7 mouse cellular contexts compared by ENCODE assay signal in genomic region chr11:87404876-87405275, GRCm38 (mm10). TPM values are rescaled to one million over a fixed set of nuclear protein-coding genes. Genes with fewer than 3 reads are reported as not detected.
DNase-seq lines count a peak whose midpoint lies in the region; ATAC-seq and TF ChIP-seq lines count a peak whose summit lies in the region.

TSS of gene Rad51c (minus strand) at chr11:87404954.
TSS of gene Tex14 (plus strand) at chr11:87405065.

- peak; percentile 52 for ATAC-seq in forebrain, embryonic 13.5 days
- peak; percentile 56 for ATAC-seq in kidney, embryonic 16.5 days (ENCODE audit: low FRiP score, low TSS enrichment)
- peak; percentile 64 for ATAC-seq in midbrain, embryonic 15.5 days (replicated peaks)
- ATAC-seq in erythroid progenitor cell, adult 5-6 weeks (replicated peaks; ENCODE audit: low FRiP score, poor library complexity, severe bottlenecking), result no peak

- 84% methylated on average over 27 of the region's 27 CpGs for WGBS in bone marrow, adult 2 months
- 85% methylated on average over 27 of the region's 27 CpGs for WGBS in forebrain, embryonic 13.5 days
- WGBS in kidney, embryonic 16.5 days, result 70% methylated on average over 27 of the region's 27 CpGs
- WGBS in midbrain, embryonic 15.5 days, result 77% methylated on average over 27 of the region's 27 CpGs

- peak within 1 kb of the TSS; percentile 83 for H3K9ac ChIP-seq in forebrain, embryonic 13.5 days
- peak within 1 kb of the TSS; percentile 68 for H3K9ac ChIP-seq in kidney, embryonic 16.5 days (replicated peaks; ENCODE audit: low read length)
- H3K9ac ChIP-seq in midbrain, embryonic 15.5 days, result peak within 1 kb of the TSS; percentile 80

- H3K27me3 ChIP-seq in forebrain, embryonic 13.5 days, result no peaks in the 10 kb centered on the region
- H3K27me3 ChIP-seq in kidney, embryonic 16.5 days (ENCODE audit: insufficient read depth, low read length), result no peaks in the 10 kb centered on the region
- no peaks in the 10 kb centered on the region for H3K27me3 ChIP-seq in midbrain, embryonic 15.5 days (replicated peaks)

- TF ChIP-seq POLR2A in bone marrow, adult 2 months (IDR thresholded peaks at IDR 0.05; ENCODE audit: borderline replicate concordance, control insufficient read depth, low read depth, low read length), result no peak

- no peaks in the 10 kb centered on the region for H3K9me3 ChIP-seq in forebrain, embryonic 13.5 days (replicated peaks)
- H3K9me3 ChIP-seq in kidney, embryonic 16.5 days (ENCODE audit: low read length), result no peaks in the 10 kb centered on the region
- no peaks in the 10 kb centered on the region for H3K9me3 ChIP-seq in midbrain, embryonic 15.5 days

- intact Hi-C loops in left cerebral cortex, postnatal 36 days (cut with DNase I), result no loop called here
- intact Hi-C loops in left cerebral cortex, postnatal 14 days (cut with DNase I), result no loop called here

- TF ChIP-seq CTCF in bone marrow, adult 2 months (IDR thresholded peaks at IDR 0.05; ENCODE audit: control insufficient read depth, insufficient read depth, low read length), result no peak

- peak within 1 kb of the TSS; percentile 78 for H3K4me3 ChIP-seq in bone marrow, adult 2 months (replicated peaks; ENCODE audit: control insufficient read depth, low read depth, low read length)
- peak within 1 kb of the TSS; percentile 64 for H3K4me3 ChIP-seq in forebrain, embryonic 13.5 days
- H3K4me3 ChIP-seq in kidney, embryonic 16.5 days (ENCODE audit: low read length), result peak within 1 kb of the TSS; percentile 57
- peak within 1 kb of the TSS; percentile 66 for H3K4me3 ChIP-seq in midbrain, embryonic 15.5 days

- peaks cover 7% of the 10 kb centered on the region; the same call in 1 of the 2 replicates for H3K36me3 ChIP-seq in forebrain, embryonic 13.5 days (ENCODE audit: poor library complexity, severe bottlenecking)
- no peaks in the 10 kb centered on the region for H3K36me3 ChIP-seq in kidney, embryonic 16.5 days (ENCODE audit: insufficient read depth, low read length)
- H3K36me3 ChIP-seq in midbrain, embryonic 15.5 days (replicated peaks), result no peaks in the 10 kb centered on the region

- peak; percentile 10 to 32 for DNase-seq in left cerebral cortex, postnatal 36 days (ENCODE audit: low spot score in 2 of 2)
- DNase-seq in left cerebral cortex, postnatal 14 days (ENCODE audit: low spot score in 2 of 2), result no peak

- peak within 1 kb of the TSS; percentile 68 for H3K27ac ChIP-seq in bone marrow, adult 2 months (ENCODE audit: control insufficient read depth, insufficient read depth, low read depth, low read length, poor library complexity)
- peak within 1 kb of the TSS; percentile 93 for H3K27ac ChIP-seq in forebrain, embryonic 13.5 days
- H3K27ac ChIP-seq in kidney, embryonic 16.5 days (ENCODE audit: low read length), result peak within 1 kb of the TSS; percentile 86
- peak within 1 kb of the TSS; percentile 97 for H3K27ac ChIP-seq in midbrain, embryonic 15.5 days

- no peaks in the 10 kb centered on the region for H3K4me1 ChIP-seq in bone marrow, adult 2 months (ENCODE audit: control insufficient read depth, insufficient read depth, low read length)
- H3K4me1 ChIP-seq in forebrain, embryonic 13.5 days, result peaks cover 4% of the 10 kb centered on the region; the same call in 1 of the 2 replicates
- H3K4me1 ChIP-seq in kidney, embryonic 16.5 days (ENCODE audit: insufficient read depth, low read length), result 0 out of 2 replicates have a peak, but pooled peaks cover 4% of the 10 kb centered on the region
- H3K4me1 ChIP-seq in midbrain, embryonic 15.5 days, result peaks cover 7% of the 10 kb centered on the region

- H3K4me2 ChIP-seq in forebrain, embryonic 13.5 days, result peak within 1 kb of the TSS; percentile 65
- peak within 1 kb of the TSS; percentile 58 for H3K4me2 ChIP-seq in kidney, embryonic 16.5 days (replicated peaks; ENCODE audit: low read depth, low read length)
- H3K4me2 ChIP-seq in midbrain, embryonic 15.5 days, result peak within 1 kb of the TSS; percentile 60

RNA-seq across cellular contexts. Expression of gene Rad51c, which starts in this region (rescaled TPM):
- 1 to 10 TPM; 3.5 to 4.4 TPM for total RNA-seq in left cerebral cortex, postnatal 36 days (2021)
- 1 to 10 TPM; 4.7 to 5.5 TPM for total RNA-seq in left cerebral cortex, postnatal 14 days (2021)
- polyA plus RNA-seq in bone marrow, adult 2 months (2011; ENCODE audit: insufficient read depth, insufficient read length, low replicate concordance, missing spikeins), result 9.6 and 11.6 TPM in 2 replicates
- 10.7 and 11.2 TPM in 2 replicates for polyA plus RNA-seq in forebrain, embryonic 13.5 days (2015; fragmentation: Nextera tagmentation; extraction: Ambion mirVana)
- 7.9 and 8.7 TPM in 2 replicates for polyA plus RNA-seq in kidney, embryonic 16.5 days (2015; fragmentation: Nextera tagmentation; extraction: Ambion mirVana)
- polyA plus RNA-seq in midbrain, embryonic 15.5 days (2015; fragmentation: Nextera tagmentation; extraction: Ambion mirVana), result 4.0 and 4.5 TPM in 2 replicates
- 5.0 and 5.4 TPM in 2 replicates for total RNA-seq in erythroid progenitor cell, adult 5-6 weeks (2015; ENCODE audit: low replicate concordance)
- 13.2 and 14.8 TPM in 2 replicates for total RNA-seq in erythroid progenitor cell, adult 5-6 weeks (2017; ENCODE audit: low replicate concordance)

RNA-seq across cellular contexts. Expression of gene Tex14, which starts in this region (rescaled TPM):
- under 1 TPM; 0.10 to 0.68 TPM for total RNA-seq in left cerebral cortex, postnatal 36 days (2021)
- under 1 TPM; 0.19 to 0.92 TPM for total RNA-seq in left cerebral cortex, postnatal 14 days (2021)
- 1.5 TPM in 1 of 2 replicates, not detected in the other for polyA plus RNA-seq in bone marrow, adult 2 months (2011; ENCODE audit: insufficient read depth, insufficient read length, low replicate concordance, missing spikeins)
- polyA plus RNA-seq in forebrain, embryonic 13.5 days (2015; fragmentation: Nextera tagmentation; extraction: Ambion mirVana), result 0.10 and 0.43 TPM in 2 replicates
- 0.31 and 0.76 TPM in 2 replicates for polyA plus RNA-seq in kidney, embryonic 16.5 days (2015; fragmentation: Nextera tagmentation; extraction: Ambion mirVana)
- polyA plus RNA-seq in midbrain, embryonic 15.5 days (2015; fragmentation: Nextera tagmentation; extraction: Ambion mirVana), result 0.28 and 0.50 TPM in 2 replicates
- 8.8 TPM in 1 of 2 replicates, not detected in the other for total RNA-seq in erythroid progenitor cell, adult 5-6 weeks (2015; ENCODE audit: low replicate concordance)
- total RNA-seq in erythroid progenitor cell, adult 5-6 weeks (2017; ENCODE audit: low replicate concordance), result not detected in 2 replicates

Comparison
In these comparisons a context has a peak if more than half of its experiments do, and no peak if none do; other contexts are left out.
1. DNase-seq: peak in left cerebral cortex, postnatal 36 days (2 of 2); none in left cerebral cortex, postnatal 14 days (0 of 2).
2. Peak in every context shown above with its lines, with median percentiles within 50 percentile points of each other: H3K27ac ChIP-seq, H3K4me3 ChIP-seq, H3K4me2 ChIP-seq and H3K9ac ChIP-seq.